Mouse (Mus musculus) ovary, postnatal 36 days (tissue): ENCODE data around the gene Mthfd1l.
"Not testable (repeated sequence)": the region's sequence is repeated elsewhere in the genome, so short reads cannot be mapped to it uniquely, and the experiment has no call there.

Source experiments
- DNase-seq: peaks from one replicate; pipeline ENCODE4 v3.0.0; 2022; ENCODE audit warnings: low spot score, mixed read lengths

Mthfd1l gene

GRCm38 (mm10) chr10:4046496-4046895 is 73.6 kb downstream of the Mthfd1l start:
- DNase-seq, result no peak

- no peak for DNase-seq
Measured at GRCm38 (mm10) chr10:4047666-4048065, 74.7 kb downstream of the Mthfd1l start.

- no peak for DNase-seq
Measured at GRCm38 (mm10) chr10:4050236-4050635, 77.3 kb downstream of the Mthfd1l start.

- no peak for DNase-seq
Measured at GRCm38 (mm10) chr10:4052711-4053110, 79.8 kb downstream of the Mthfd1l start.

- no peak for DNase-seq
Measured at GRCm38 (mm10) chr10:4053278-4054061, 80.6 kb downstream of the Mthfd1l start.

GRCm38 (mm10) chr10:4054589-4054988 is 81.7 kb downstream of the Mthfd1l start:
- no peak for DNase-seq

- no peak for DNase-seq
Measured at GRCm38 (mm10) chr10:4057397-4057796, 84.5 kb downstream of the Mthfd1l start.

GRCm38 (mm10) chr10:4057832-4058231 is 84.9 kb downstream of the Mthfd1l start:
- DNase-seq, result no peak

GRCm38 (mm10) chr10:4061071-4061987 is 88.4 kb downstream of the Mthfd1l start:
- DNase-seq, result no peak

- no peak for DNase-seq
Measured at GRCm38 (mm10) chr10:4063537-4063936, 90.6 kb downstream of the Mthfd1l start.

- no peak for DNase-seq
Measured at GRCm38 (mm10) chr10:4065295-4066084, 92.6 kb downstream of the Mthfd1l start.

- no peak for DNase-seq
Measured at GRCm38 (mm10) chr10:4069258-4069826, 96.4 kb downstream of the Mthfd1l start.

GRCm38 (mm10) chr10:4070061-4070460 is 97.1 kb downstream of the Mthfd1l start:
- no peak for DNase-seq

GRCm38 (mm10) chr10:4071069-4071844 is 98.3 kb downstream of the Mthfd1l start:
- no peak for DNase-seq

- DNase-seq, result no peak
Measured at GRCm38 (mm10) chr10:4071845-4072345, 99.0 kb downstream of the Mthfd1l start.

GRCm38 (mm10) chr10:4072491-4072890 is 99.6 kb downstream of the Mthfd1l start:
- DNase-seq, result not testable (repeated sequence)

- DNase-seq, result no peak
Measured at GRCm38 (mm10) chr10:4078220-4078840, 105.4 kb downstream of the Mthfd1l start.

GRCm38 (mm10) chr10:4078979-4079630 is 106.2 kb downstream of the Mthfd1l start:
- no peak for DNase-seq

GRCm38 (mm10) chr10:4079643-4080244 is 106.8 kb downstream of the Mthfd1l start:
- DNase-seq, result peak; percentile 57
